Mouse (Mus musculus) embryo, embryonic 10 days (tissue): ENCODE measurements at regions not wholly inside any gene's neighbourhood (a gene's known extent, or its start where the extent isn't known, plus 50 kb on each side); places are given as distances from the start of the nearest gene placed in this dataset.

ENCODE experiments used
- DNase-seq: peaks from one replicate; pipeline ENCODE4 v3.0.0-alpha.2; 2015; ENCODE audit warnings: low spot score

GRCm38 (mm10) chr1:100551293-100551692 lies 778.7 kb downstream of the Cntnap5b start:
- no peak for DNase-seq

DNA sequence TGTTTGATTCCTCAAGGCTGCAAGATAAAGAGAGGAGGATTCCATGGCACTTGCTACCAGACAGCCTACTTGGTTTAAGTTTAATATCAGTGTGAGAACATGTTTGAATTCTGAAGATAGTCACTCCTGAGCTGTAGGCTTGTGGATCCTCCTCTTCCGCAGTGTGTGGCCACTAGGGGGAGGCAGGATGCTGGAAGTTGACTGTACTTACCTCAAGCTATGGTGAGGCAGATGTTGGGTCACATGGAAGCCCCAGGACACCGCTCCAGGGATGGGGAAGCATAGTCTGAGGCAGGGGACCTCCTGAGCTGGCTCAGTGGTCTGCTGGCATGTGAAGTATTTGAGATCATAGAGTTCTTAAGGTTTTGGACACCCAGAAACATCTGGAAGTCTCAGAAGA lies 784.4 kb downstream of the Cntnap5b start:
- peak; percentile 64 for DNase-seq
